Mouse (Mus musculus): ENCODE measurements around the gene Gtf2f1. TPM values are rescaled to one million over a fixed set of nuclear protein-coding genes. Genes with fewer than 3 reads are reported as not detected.

Gtf2f1 gene
- total and polyA plus RNA-seq, 3 experiments, result 145 to 171 TPM; not detected in 1

DNA sequence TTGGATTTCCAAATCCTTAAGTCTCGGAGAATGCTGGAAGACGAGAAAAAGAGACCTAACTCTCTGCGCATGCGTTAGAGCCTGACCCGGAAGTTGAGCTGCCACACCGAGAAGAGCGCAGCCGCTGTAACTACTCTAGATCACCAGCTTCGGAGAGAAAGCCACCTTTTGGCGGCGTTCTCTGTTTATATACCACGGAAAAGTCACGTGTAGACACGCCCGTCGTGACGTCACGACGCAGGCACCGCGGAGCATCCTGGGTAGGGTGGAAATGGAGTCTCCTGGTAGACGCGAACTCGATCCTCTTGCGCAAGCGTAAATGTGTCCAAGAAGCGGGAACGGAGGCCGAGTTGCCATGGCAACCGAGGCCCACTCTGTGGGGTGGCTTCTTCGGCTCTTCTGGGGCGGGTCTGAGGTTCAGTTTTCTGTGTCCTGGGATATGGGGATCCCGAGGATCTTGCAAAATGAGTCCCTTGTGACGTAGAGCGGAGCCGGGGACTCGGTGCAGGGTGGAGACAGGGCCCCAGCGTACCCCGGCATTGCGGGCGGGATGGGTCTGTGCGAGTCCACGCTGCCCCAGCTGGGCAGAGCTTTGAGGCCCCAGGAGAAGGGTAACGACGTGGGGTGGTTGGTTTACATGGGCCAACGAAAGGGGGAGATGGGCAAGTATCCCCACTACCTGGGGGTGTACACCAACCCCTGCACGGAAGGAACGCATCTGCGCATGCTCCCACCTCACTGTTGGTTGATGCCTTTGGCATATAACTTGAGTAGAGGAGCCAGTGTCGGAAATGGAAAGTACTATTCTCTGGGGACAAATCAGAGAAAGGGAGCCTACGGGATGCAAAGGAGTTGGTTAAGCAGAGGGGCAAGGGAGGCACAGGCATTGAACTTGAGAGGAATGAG is at the start of gene Gtf2f1, which contains the start of gene Gm17949 (continued):
- TF ChIP-seq SMC3 (IDR thresholded peaks at IDR 0.05; ENCODE audit: low read depth, low read length) (no peak), EP300 (IDR thresholded peaks at IDR 0.05; ENCODE audit: low read depth in 1 of 2, low read length in 2 of 2) (no peak), TBP (IDR thresholded peaks at IDR 0.05; ENCODE audit: low read depth, low read length) (peak; percentile 99), BHLHE40 (IDR thresholded peaks at IDR 0.05; ENCODE audit: borderline replicate concordance, low read depth, low read length) (peak; percentile 98), TAL1 (IDR thresholded peaks at IDR 0.05; ENCODE audit: low read length) (no peak)

DNA sequence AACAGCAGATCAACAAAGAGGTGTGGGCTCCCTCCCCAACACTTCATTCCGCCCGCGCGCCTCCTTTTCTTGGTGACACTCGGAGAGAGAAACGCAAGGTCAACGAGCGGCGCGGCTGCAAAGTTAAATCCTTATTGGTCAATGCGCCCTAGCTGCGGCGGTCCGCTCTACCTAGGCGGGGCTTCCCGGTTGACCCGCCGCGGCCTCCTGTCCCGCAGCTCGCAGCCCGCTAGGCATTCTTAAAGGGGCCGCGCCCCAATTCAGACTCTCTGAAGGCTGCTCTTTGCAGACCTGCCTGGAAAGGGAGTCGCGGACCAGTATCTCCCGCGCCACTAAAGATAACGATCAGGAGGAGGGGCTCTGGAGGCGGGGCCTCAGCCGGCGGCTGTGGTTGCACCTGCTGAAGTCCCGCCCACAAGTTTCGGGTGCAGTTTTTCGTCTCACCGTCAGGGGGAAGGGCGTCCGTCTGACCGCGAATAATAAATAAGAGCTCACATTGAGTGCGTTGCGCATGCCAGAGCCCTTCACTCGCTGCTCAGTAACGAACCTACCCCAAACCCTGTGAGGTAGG is 49.2 kb upstream of the Gtf2f1 start:
- Histone ChIP-seq H3K27ac (ENCODE audit: control insufficient read depth, low read depth, low read length) (peak overlapping the region; percentile 67), H3K4me3 (ENCODE audit: control insufficient read depth in 1 of 2, insufficient read depth in 1 of 2, low read depth in 2 of 2, low read length in 2 of 2) (peak overlapping the region; percentile 51 to 67), H3K36me3 (ENCODE audit: control insufficient read depth in 1 of 2, insufficient read depth in 2 of 2, low read length in 2 of 2) (peaks cover 0 to 8% of the 10 kb centered on the region in 2 experiments; a peak in 1 of 4 replicates), H3K27me3 (ENCODE audit: control insufficient read depth in 1 of 2, insufficient read depth in 2 of 2, low read length in 2 of 2) (no peaks in the 10 kb centered on the region), H3K79me2 (ENCODE audit: control insufficient read depth, insufficient read depth, low read length, poor library complexity) (peaks cover 6% of the 10 kb centered on the region), H3K9ac (ENCODE audit: control insufficient read depth, low read depth, low read length, poor library complexity, severe bottlenecking) (peak overlapping the region; percentile 90), H3K9me3 (replicated peaks; ENCODE audit: insufficient read depth, low read length) (no peaks in the 10 kb centered on the region), H3K4me1 (ENCODE audit: control insufficient read depth in 1 of 2, insufficient read depth in 2 of 2, low read length in 2 of 2) (peaks cover 2 to 18% of the 10 kb centered on the region in 2 experiments; a peak in 3 of 4 replicates)
- TF ChIP-seq CHD1 (IDR thresholded peaks at IDR 0.05; ENCODE audit: low read depth, low read length), result 0 out of 2 replicates have a peak, but pooled peaks have one; percentile 3
- TF ChIP-seq POLR2A (IDR thresholded peaks at IDR 0.05; ENCODE audit: control insufficient read depth in 1 of 2, insufficient read depth in 1 of 2, low read depth in 1 of 2, low read length in 2 of 2, poor library complexity in 1 of 2), result no peak; a peak in 1 of 4 replicates
- TF ChIP-seq RAD21 (IDR thresholded peaks at IDR 0.05; ENCODE audit: low read depth, low read length), result peak; percentile 62
- no peak for TF ChIP-seq ELF1 (IDR thresholded peaks at IDR 0.05; ENCODE audit: low read depth, low read length)
- peak; percentile 54 to 68 (median 57) for TF ChIP-seq CTCF (IDR thresholded peaks at IDR 0.05 in 2 of 3, conservative IDR thresholded peaks at IDR 0.05 in 1 of 3; ENCODE audit: control insufficient read depth in 1 of 3, insufficient read depth in 1 of 3, low read depth in 2 of 3, low read length in 3 of 3, poor library complexity in 1 of 3, severe bottlenecking in 1 of 3)
- peak; percentile 89 for TF ChIP-seq GATA1 (IDR thresholded peaks at IDR 0.05; ENCODE audit: low read depth, low read length)
- TF ChIP-seq HCFC1 (IDR thresholded peaks at IDR 0.05; ENCODE audit: low read depth, low read length), result peak; percentile 72
- TF ChIP-seq SMC3 (IDR thresholded peaks at IDR 0.05; ENCODE audit: low read depth, low read length), result peak; percentile 69
- TF ChIP-seq POLR2AphosphoS5 (IDR thresholded peaks at IDR 0.05; ENCODE audit: borderline replicate concordance, low read depth, low read length), result no peak
- TF ChIP-seq NRF1 (IDR thresholded peaks at IDR 0.05; ENCODE audit: insufficient read depth, low read depth, low read length, poor library complexity, severe bottlenecking), result peak; percentile 80
- TF ChIP-seq ZC3H11A (IDR thresholded peaks at IDR 0.05; ENCODE audit: low read depth, low read length), result peak; percentile 44
- TF ChIP-seq ZKSCAN1 (IDR thresholded peaks at IDR 0.05; ENCODE audit: low read depth, low read length), result no peak
- peak; percentile 28; the same call in 1 of the 2 replicates for TF ChIP-seq MXI1 (IDR thresholded peaks at IDR 0.05; ENCODE audit: low read depth, low read length)
- peak; percentile 89 for TF ChIP-seq SIN3A (IDR thresholded peaks at IDR 0.05; ENCODE audit: low read length)
- TF ChIP-seq TBP (IDR thresholded peaks at IDR 0.05; ENCODE audit: low read depth, low read length), result 0 out of 2 replicates have a peak, but pooled peaks have one; percentile 17
- TF ChIP-seq NELFE (IDR thresholded peaks at IDR 0.05; ENCODE audit: low read depth, low read length), result no peak
- no peak for TF ChIP-seq UBTF (IDR thresholded peaks at IDR 0.05; ENCODE audit: borderline replicate concordance, insufficient read depth, low read depth, low read length)
- peak; percentile 98 for DNase-seq (ENCODE audit: low read depth, low spot score)
